Mouse (Mus musculus): ENCODE measurements around the gene Nfatc4.

Nfatc4 gene

GRCm38 (mm10) chr14:55822991-55823762 is at the start of gene Nfatc4:
Gene Nfatc4, plus strand, starts transcription at chr14:55823144.
- DNase-seq (ENCODE audit: low spot score), result no peak

GRCm38 (mm10) chr14:55776711-55777110 is 46.2 kb upstream of the Nfatc4 start:
- no peak for DNase-seq (ENCODE audit: low spot score)

- no peak for DNase-seq (ENCODE audit: low spot score)
These were observed 45.8 kb upstream of the Nfatc4 start for GRCm38 (mm10) chr14:55777176-55777575.

- DNase-seq (ENCODE audit: low spot score), result no peak
These were observed 45.1 kb upstream of the Nfatc4 start for GRCm38 (mm10) chr14:55777806-55778205.

- DNase-seq (ENCODE audit: low spot score), result no peak
These were observed 44.3 kb upstream of the Nfatc4 start for GRCm38 (mm10) chr14:55778686-55779085.

- DNase-seq (ENCODE audit: low spot score), result no peak
These were observed 43.3 kb upstream of the Nfatc4 start for GRCm38 (mm10) chr14:55779656-55780055.

GRCm38 (mm10) chr14:55780736-55781135 is 42.2 kb upstream of the Nfatc4 start:
- no peak for DNase-seq (ENCODE audit: low spot score)

- peak; percentile 55 for DNase-seq (ENCODE audit: low spot score)
These were observed 41.6 kb upstream of the Nfatc4 start for GRCm38 (mm10) chr14:55781310-55781709.

GRCm38 (mm10) chr14:55782361-55782960 is 40.5 kb upstream of the Nfatc4 start:
- no peak for DNase-seq (ENCODE audit: low spot score)

- DNase-seq (ENCODE audit: low spot score), result no peak
These were observed 39.6 kb upstream of the Nfatc4 start for GRCm38 (mm10) chr14:55783171-55783957.

GRCm38 (mm10) chr14:55783958-55784235 is 39.0 kb upstream of the Nfatc4 start, which contains the start of gene Adcy4:
Gene Adcy4, minus strand, starts transcription at chr14:55784095.
- no peak for DNase-seq (ENCODE audit: low spot score)

- no peak for DNase-seq (ENCODE audit: low spot score)
These were observed 37.7 kb upstream of the Nfatc4 start for GRCm38 (mm10) chr14:55785195-55785594.

GRCm38 (mm10) chr14:55787731-55788130 is 35.2 kb upstream of the Nfatc4 start:
- no peak for DNase-seq (ENCODE audit: low spot score)

- no peak for DNase-seq (ENCODE audit: low spot score)
These were observed 34.5 kb upstream of the Nfatc4 start, which contains the start of gene Ripk3 for GRCm38 (mm10) chr14:55788256-55789050. Gene Ripk3, minus strand, starts transcription at chr14:55788865.

- no peak for DNase-seq (ENCODE audit: low spot score)
These were observed 29.5 kb upstream of the Nfatc4 start for GRCm38 (mm10) chr14:55793461-55793860.

GRCm38 (mm10) chr14:55793946-55794345 is 29.0 kb upstream of the Nfatc4 start:
- no peak for DNase-seq (ENCODE audit: low spot score)

- DNase-seq (ENCODE audit: low spot score), result no peak
These were observed 27.4 kb upstream of the Nfatc4 start for GRCm38 (mm10) chr14:55795380-55796163.

- DNase-seq (ENCODE audit: low spot score), result no peak
These were observed 8.1 kb upstream of the Nfatc4 start for GRCm38 (mm10) chr14:55814885-55815284.

- no peak for DNase-seq (ENCODE audit: low spot score)
These were observed 7.6 kb upstream of the Nfatc4 start for GRCm38 (mm10) chr14:55815310-55815751.

- DNase-seq (ENCODE audit: low spot score), result no peak
These were observed 3.0 kb upstream of the Nfatc4 start for GRCm38 (mm10) chr14:55819845-55820405.

- no peak for DNase-seq (ENCODE audit: low spot score)
These were observed 2.4 kb upstream of the Nfatc4 start for GRCm38 (mm10) chr14:55820576-55820975.
